Mouse (Mus musculus): ENCODE results near the gene Ehd3. TPM values are rescaled to one million over a fixed set of nuclear protein-coding genes. Genes with fewer than 3 reads are reported as not detected.
A peak's percentile ranks its signal among the peaks of the same experiment; 100 is the strongest.

Gene Ehd3
- polyA plus RNA-seq, 1 experiment from 2014 or later: 26.9 TPM

DNA sequence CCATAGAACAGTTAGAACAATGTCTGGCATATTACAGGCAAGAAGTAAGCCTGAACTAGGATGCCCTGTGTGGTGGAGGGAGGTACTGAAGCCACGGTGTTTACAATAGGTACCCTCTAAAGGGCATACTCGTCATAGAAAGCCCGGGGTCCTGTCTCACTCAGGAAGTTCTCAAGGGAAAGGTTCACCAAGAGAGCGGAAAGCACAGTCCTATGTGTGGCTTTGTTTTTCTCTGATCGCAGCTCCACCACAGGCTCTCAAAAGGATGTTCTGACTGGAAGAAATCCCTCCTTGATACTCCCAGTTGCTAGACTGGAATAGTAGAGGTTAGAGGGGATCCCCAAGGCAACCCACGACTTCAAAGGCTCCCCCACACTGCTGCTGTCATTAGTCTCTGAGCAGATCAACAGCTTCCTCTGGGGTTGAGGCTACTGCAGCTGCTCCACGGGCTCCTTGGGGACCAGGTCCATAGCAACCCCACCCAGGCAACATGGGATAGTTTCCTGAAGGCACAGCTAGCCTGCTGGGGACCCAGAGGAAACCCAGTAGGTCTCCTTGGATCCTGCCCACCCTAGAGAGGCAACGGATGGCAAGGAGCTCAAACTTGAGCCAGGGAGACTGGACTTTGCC is 9.2 kb downstream of the Ehd3 start:
- no peak for ATAC-seq (ENCODE audit: low FRiP score, low read depth)
- Histone ChIP-seq H3K9ac (no peak overlapping the region), H3K4me3 (no peak overlapping the region), H3K4me2 (no peak overlapping the region), H3K4me1 (replicated peaks) (no peaks in the 10 kb centered on the region), H3K9me3 (no peaks in the 10 kb centered on the region), H3K27me3 (no peaks in the 10 kb centered on the region), H3K27ac (replicated peaks) (no peak overlapping the region), H3K36me3 (no peaks in the 10 kb centered on the region)
- 80% methylated on average over 8 of the region's 8 CpGs for WGBS

DNA sequence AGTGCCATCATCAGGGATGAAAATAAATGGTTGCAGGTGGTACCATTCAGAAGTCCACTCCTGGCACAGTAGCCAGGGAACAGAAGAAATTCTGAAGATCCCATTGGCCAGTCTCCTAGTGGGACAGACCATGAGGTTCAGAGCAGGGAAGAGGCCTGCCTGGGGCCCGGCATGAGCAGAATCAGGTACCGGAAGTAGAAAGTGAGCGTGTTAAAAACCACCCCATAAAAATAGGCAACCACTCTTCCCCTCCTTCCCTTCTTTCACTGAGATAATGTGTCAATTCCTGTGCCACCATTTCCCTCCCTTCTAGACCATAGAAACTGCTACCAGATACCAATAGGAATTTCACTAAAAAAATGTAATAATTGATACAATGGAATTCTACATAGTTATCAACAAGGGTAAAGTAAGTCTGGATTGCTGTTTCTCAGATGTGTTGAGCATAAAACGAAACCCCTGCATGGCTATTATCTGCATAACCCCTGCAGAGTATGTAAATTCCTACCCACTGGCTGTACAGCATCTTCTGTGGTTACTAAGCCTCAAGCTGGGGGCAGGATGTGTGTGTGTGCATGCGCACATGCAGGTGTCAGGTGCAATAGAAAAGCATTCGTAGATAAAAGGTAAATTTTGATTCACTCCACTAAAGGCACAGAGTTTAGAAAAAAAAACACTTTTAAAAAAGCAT is 10.7 kb downstream of the Ehd3 start:
- Histone ChIP-seq H3K9ac (no peak overlapping the region), H3K4me1 (replicated peaks) (no peaks in the 10 kb centered on the region), H3K36me3 (no peaks in the 10 kb centered on the region), H3K4me3 (no peak overlapping the region), H3K27me3 (no peaks in the 10 kb centered on the region), H3K27ac (replicated peaks) (no peak overlapping the region), H3K9me3 (no peaks in the 10 kb centered on the region), H3K4me2 (no peak overlapping the region)
- WGBS: 82% methylated on average over 6 of the region's 6 CpGs
- ATAC-seq (ENCODE audit: low FRiP score, low read depth): no peak

DNA sequence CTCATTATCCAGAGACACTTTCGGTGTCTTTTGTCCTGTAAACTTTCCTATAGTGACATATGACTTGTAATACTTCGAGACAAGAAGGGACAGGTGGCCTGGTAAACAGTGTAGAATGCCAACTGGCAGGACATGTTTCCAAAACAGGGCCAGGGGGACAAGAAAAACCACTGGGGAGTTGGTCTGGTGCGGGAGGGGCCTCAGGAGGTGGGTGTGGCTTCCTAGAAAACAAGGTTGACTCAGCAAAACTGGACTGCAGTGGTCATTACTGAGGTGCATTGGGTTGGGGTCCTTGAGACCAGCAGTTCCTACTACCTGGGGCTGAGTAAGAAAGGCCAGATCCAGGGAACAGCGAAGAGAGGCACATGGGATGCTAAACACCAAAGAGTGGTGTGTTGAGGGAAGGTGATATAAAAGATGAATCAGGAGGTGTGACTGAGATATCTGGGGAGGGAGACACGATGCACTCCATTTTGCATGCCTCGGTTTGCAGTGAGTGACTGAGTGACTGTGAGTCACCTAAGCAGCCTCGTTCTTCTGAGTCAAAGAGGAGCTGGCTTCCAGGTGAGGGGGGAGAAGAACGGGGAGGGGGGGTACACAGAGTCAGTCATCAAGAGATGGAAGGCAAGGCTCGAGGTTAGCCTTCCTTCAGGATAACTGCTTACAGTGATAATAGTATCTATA is 13.9 kb downstream of the Ehd3 start:
- Histone ChIP-seq H3K4me1 (replicated peaks) (no peaks in the 10 kb centered on the region), H3K4me2 (no peak overlapping the region)
- ATAC-seq (ENCODE audit: low FRiP score, low read depth): no peak

DNA sequence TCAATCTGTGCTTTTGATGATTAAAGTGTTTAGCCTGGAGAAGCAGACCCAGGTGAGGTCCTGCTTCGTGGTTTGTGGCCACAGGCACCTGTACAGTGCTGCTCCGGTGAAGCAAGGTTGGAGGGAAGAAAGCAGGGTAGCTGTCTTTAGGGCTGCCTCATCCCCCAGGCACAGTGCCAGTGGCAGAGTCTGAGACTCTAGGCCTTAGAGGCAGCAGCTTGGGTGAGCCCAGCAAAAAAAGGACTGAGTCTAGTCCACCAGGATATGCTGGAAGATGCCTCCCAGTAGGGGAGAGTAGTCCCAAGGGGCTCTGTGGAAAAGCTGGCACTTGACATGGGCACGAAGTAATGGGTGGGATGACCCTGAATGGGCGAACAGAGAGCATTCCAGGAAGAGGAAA is 15.0 kb downstream of the Ehd3 start:
- Histone ChIP-seq H3K9me3 (no peaks in the 10 kb centered on the region), H3K9ac (no peak overlapping the region), H3K4me1 (replicated peaks) (peaks cover 8% of the 10 kb centered on the region), H3K27ac (replicated peaks) (no peak overlapping the region), H3K27me3 (no peaks in the 10 kb centered on the region), H3K36me3 (no peaks in the 10 kb centered on the region), H3K4me3 (no peak overlapping the region), H3K4me2 (no peak overlapping the region)
- no peak for ATAC-seq (ENCODE audit: low FRiP score, low read depth)
- 63% methylated on average over 4 of the region's 4 CpGs for WGBS

More for the DNA sequence above, 13.9 kb downstream of the Ehd3 start:
- no peak overlapping the region for H3K4me3 ChIP-seq
- H3K9me3 ChIP-seq: no peaks in the 10 kb centered on the region
- H3K36me3 ChIP-seq: no peaks in the 10 kb centered on the region
- H3K27ac ChIP-seq (replicated peaks): no peak overlapping the region
- H3K27me3 ChIP-seq: no peaks in the 10 kb centered on the region
- WGBS: 92% methylated on average over 9 of the region's 9 CpGs
- no peak overlapping the region for H3K9ac ChIP-seq

DNA sequence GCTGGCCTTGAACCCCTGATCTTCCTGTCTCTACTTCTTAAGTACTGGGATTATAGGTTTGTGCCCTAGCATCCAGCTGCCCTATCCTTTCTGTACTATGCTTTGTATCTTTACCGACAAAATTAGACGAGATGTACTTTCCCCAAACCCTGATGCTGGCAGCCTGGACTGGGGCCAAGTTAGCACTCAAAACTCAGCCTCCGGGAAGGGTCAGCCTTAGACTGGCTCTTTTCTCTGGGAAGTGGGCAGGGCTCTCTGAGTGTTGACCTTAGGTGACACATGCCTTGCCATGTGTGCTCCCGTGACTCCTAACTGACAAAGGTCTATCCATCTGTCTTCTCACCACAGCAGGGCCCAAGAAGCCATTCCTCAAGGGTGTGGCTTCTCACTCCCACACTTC is 16.8 kb downstream of the Ehd3 start:
- 72% methylated on average over 4 of the region's 4 CpGs for WGBS
- no peak overlapping the region for H3K4me2 ChIP-seq
- H3K27ac ChIP-seq (replicated peaks): no peak overlapping the region
- no peaks in the 10 kb centered on the region for H3K9me3 ChIP-seq
- no peaks in the 10 kb centered on the region for H3K27me3 ChIP-seq
- ATAC-seq (ENCODE audit: low FRiP score, low read depth): no peak
- H3K36me3 ChIP-seq: no peaks in the 10 kb centered on the region
- no peak overlapping the region for H3K4me3 ChIP-seq
- no peak overlapping the region for H3K9ac ChIP-seq
- peaks cover 9% of the 10 kb centered on the region for H3K4me1 ChIP-seq (replicated peaks)

DNA sequence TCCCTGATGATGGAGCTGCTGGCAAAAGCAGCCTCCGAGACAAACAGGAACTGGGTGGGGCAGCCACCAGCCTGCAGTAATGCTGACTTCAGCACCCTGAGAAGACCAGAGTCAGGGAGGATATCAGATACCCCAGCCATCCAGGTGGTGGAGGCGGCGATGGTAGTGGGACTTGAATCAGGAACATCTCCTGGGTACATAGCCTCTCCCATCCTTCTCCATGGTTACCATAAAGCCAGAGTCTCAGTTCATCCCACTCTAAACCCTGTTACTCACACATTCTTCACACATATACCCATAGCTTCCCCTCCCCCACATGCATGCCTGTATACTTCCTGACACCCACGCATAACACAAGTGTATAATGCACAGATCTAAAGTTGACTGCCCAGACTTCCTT is 18.3 kb downstream of the Ehd3 start:
- no peaks in the 10 kb centered on the region for H3K27me3 ChIP-seq
- H3K27ac ChIP-seq (replicated peaks): no peak overlapping the region
- H3K4me3 ChIP-seq: no peak overlapping the region
- no peak for ATAC-seq (ENCODE audit: low FRiP score, low read depth)
- no peaks in the 10 kb centered on the region for H3K9me3 ChIP-seq
- 95% methylated on average over 4 of the region's 4 CpGs for WGBS
- no peak overlapping the region for H3K4me2 ChIP-seq
- H3K4me1 ChIP-seq (replicated peaks): peaks cover 9% of the 10 kb centered on the region
- H3K9ac ChIP-seq: no peak overlapping the region
- peaks cover 5% of the 10 kb centered on the region; the same call in 1 of the 2 replicates for H3K36me3 ChIP-seq

DNA sequence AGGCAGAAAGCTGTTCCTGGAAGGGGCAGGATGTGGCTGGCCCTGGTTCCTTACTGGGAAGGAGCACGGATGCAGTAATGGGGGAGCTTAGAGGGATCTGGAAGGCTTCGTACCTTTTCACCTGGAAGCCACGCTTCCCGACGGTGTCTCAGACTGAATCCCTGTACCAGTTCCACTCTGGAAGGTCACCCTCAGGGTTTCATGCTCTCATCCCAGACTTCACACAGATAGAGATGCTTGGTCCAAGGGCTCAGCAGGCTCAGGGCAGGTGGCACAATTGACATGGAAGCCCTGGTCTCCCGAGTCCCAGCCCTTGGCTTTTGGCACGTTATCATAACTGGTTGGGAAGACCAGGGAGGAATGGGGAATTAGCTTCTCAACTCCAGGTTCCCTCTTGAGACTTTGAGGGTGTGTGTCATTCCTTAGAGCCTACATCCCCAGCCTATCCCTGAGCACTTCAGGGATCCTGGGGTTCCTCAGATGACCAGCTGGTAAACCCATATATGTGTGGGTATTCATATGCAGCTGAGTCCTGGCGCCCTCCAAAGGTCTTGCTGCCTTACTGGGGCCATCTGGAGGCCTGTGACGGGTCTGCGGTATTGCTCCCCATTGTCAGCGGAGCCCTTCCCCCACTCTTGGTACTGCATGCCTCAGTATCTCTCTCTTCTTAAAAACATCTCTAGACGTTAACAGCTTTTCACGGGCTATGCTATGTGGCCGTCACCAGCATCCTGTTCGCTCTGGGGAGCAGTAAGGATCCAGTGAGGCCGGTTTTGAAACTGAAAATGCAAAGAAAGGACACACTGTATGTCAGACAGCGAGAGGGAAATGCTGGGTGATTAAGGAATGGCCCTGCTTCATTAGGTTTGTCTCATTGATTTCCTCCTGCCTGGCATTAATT is 19.4 kb downstream of the Ehd3 start:
- H3K27ac ChIP-seq (replicated peaks): peak overlapping the region; percentile 61; the same call in 1 of the 2 replicates
- peaks cover 16% of the 10 kb centered on the region for H3K36me3 ChIP-seq
- 69% methylated on average over 17 of the region's 17 CpGs for WGBS
- peak; percentile 13; the same call in 1 of the 2 replicates for ATAC-seq (ENCODE audit: low FRiP score, low read depth)
- no peaks in the 10 kb centered on the region for H3K9me3 ChIP-seq
- no peak overlapping the region for H3K4me2 ChIP-seq
- H3K4me3 ChIP-seq: no peak overlapping the region
- H3K9ac ChIP-seq: no peak overlapping the region
- H3K27me3 ChIP-seq: no peaks in the 10 kb centered on the region
- peaks cover 9% of the 10 kb centered on the region for H3K4me1 ChIP-seq (replicated peaks)

DNA sequence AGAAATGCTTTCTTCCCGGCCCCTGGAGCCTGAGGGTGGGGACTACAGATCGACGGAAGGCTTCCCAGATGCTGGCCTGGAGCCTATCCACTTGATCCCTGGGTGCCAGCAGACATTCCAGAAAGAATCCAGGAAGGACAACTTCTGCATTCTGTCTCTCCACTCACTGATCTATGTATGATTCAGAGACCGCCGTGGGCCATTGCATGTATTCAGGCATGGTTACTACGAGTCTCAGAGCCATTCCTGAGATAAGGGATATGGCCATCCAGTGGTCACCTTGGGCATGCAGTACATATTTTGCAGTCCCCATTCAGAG is 20.0 kb downstream of the Ehd3 start:
- ATAC-seq (ENCODE audit: low FRiP score, low read depth): peak; percentile 31; the same call in 1 of the 2 replicates
- peak overlapping the region; percentile 61; the same call in 1 of the 2 replicates for H3K27ac ChIP-seq (replicated peaks)
- H3K9ac ChIP-seq: no peak overlapping the region
- 60% methylated on average over 6 of the region's 6 CpGs for WGBS
- H3K27me3 ChIP-seq: no peaks in the 10 kb centered on the region
- H3K4me1 ChIP-seq (replicated peaks): peaks cover 9% of the 10 kb centered on the region
- no peak overlapping the region for H3K4me3 ChIP-seq
- no peaks in the 10 kb centered on the region for H3K9me3 ChIP-seq
- peaks cover 21% of the 10 kb centered on the region for H3K36me3 ChIP-seq
- no peak overlapping the region for H3K4me2 ChIP-seq

DNA sequence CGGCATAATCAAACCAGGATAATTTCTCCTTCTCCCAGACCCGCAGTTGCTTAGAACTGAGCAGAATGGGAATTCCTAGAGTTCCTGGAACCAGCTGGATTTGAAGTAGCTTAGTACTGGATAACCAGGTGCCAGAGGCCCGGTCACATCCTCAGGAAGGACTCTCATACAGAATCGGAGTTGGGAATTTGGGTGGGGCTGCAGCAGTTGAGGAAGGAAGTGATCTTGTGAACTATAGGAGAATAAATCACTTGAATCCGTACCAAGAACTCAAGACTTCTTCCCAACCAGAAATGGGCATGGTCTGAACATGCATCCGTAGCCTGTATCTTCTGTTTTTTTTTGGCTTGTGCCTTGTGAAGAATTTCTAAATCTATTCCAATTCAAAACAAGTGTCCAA is 22.2 kb downstream of the Ehd3 start:
- Histone ChIP-seq H3K27me3 (no peaks in the 10 kb centered on the region), H3K4me2 (no peak overlapping the region), H3K4me1 (replicated peaks) (peaks cover 9% of the 10 kb centered on the region), H3K9ac (no peak overlapping the region), H3K4me3 (no peak overlapping the region), H3K27ac (replicated peaks) (no peak overlapping the region), H3K36me3 (peaks cover 32% of the 10 kb centered on the region), H3K9me3 (no peaks in the 10 kb centered on the region)
- WGBS: 92% methylated on average over 6 of the region's 6 CpGs
- ATAC-seq (ENCODE audit: low FRiP score, low read depth): no peak

DNA sequence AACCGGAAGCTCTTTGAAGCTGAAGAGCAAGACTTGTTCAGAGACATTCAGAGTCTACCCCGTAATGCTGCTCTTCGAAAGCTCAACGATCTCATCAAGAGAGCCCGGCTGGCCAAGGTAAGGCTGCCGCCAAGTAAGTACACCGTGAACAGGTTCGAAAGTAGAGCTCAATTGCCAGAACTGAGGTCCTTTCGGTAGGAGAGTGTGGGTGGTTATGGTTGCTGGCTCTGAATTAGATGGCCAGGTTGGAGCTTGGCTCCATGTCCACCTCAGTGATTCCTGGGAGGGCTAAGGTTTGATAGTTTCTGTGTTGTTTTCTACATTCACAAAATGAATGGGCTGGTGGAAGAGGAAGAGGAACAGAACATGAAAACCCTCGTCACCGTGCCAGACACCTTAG is 23.5 kb downstream of the Ehd3 start:
- H3K4me2 ChIP-seq: no peak overlapping the region
- H3K4me1 ChIP-seq (replicated peaks): peaks cover 9% of the 10 kb centered on the region
- no peak overlapping the region for H3K9ac ChIP-seq
- H3K36me3 ChIP-seq: peaks cover 35% of the 10 kb centered on the region
- no peak overlapping the region for H3K4me3 ChIP-seq
- WGBS: 98% methylated on average over 11 of the region's 11 CpGs
- no peaks in the 10 kb centered on the region for H3K9me3 ChIP-seq
- no peak for ATAC-seq (ENCODE audit: low FRiP score, low read depth)
- H3K27me3 ChIP-seq: no peaks in the 10 kb centered on the region
- no peak overlapping the region for H3K27ac ChIP-seq (replicated peaks)

DNA sequence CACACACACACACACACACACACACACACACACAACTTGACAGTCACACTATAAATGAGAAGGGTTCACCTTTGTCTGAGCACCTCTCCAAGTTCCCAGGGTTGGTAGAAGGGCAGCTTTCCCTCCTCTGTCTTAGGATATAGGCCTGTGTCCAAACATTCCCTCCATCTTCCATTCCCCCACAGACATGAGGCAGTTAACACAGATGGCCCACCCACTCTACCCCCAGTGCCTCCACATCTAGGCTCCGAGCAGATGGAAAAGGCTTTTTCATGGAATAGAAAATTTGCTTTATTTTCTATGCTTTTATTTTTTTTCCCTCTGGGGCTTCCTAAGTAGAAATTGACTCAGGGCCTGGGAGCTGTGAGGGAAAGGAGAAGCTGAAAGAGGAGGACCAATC is 26.6 kb downstream of the Ehd3 start:
- WGBS: 93% methylated on average over 1 of the region's 1 CpGs
- no peaks in the 10 kb centered on the region for H3K27me3 ChIP-seq
- H3K4me2 ChIP-seq: no peak overlapping the region
- no peaks in the 10 kb centered on the region for H3K4me1 ChIP-seq (replicated peaks)
- no peak for ATAC-seq (ENCODE audit: low FRiP score, low read depth)
- H3K4me3 ChIP-seq: no peak overlapping the region
- no peak overlapping the region for H3K27ac ChIP-seq (replicated peaks)
- H3K9ac ChIP-seq: no peak overlapping the region
- no peaks in the 10 kb centered on the region for H3K9me3 ChIP-seq
- peaks cover 35% of the 10 kb centered on the region for H3K36me3 ChIP-seq

DNA sequence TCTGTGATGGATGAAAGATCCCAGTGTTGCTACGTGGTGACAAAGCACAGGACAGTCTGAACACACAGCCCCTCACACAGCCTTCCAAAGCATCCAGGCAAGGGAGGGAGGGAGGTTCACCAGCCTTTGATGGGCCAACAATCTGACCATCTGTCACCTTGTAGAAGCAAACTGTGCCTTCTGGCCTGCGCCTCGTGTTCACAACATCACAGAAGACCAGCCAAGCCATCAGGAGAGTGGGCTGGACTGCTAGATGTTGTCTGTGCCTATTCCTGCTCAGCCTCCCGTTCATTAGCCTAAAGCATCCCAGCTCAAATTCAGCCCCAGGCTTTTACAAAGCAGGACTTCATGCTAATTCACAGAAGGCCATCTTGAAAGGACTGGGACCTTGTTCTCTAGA is 27.5 kb downstream of the Ehd3 start:
- 88% methylated on average over 4 of the region's 4 CpGs for WGBS
- H3K27ac ChIP-seq (replicated peaks): no peak overlapping the region
- H3K9me3 ChIP-seq: no peaks in the 10 kb centered on the region
- no peak overlapping the region for H3K9ac ChIP-seq
- H3K4me1 ChIP-seq (replicated peaks): no peaks in the 10 kb centered on the region
- no peaks in the 10 kb centered on the region for H3K27me3 ChIP-seq
- peaks cover 35% of the 10 kb centered on the region for H3K36me3 ChIP-seq
- no peak for ATAC-seq (ENCODE audit: low FRiP score, low read depth)
- H3K4me3 ChIP-seq: no peak overlapping the region
- H3K4me2 ChIP-seq: no peak overlapping the region
